Mouse (Mus musculus) hematopoietic multipotent progenitor cell, adult 10-12 weeks (in vitro differentiated cells): ENCODE results near the gene Ms4a6c. TPM values are rescaled to one million over a fixed set of nuclear protein-coding genes. Genes with fewer than 3 reads are reported as not detected.

Source experiments
- polyA plus RNA-seq: library from polyadenylated mRNA; stranded (reverse); fragments of >175 nt; gene quantifications from 2 replicates; pipeline ENCODE4 v1.2.3, GENCODE M21; 2012; ENCODE audit warnings: low replicate concordance

Gene Ms4a6c
- polyA plus RNA-seq: 5.7 and 8.1 TPM in 2 replicates

GRCm38 (mm10) chr19:11469215-11469614 lies at the start of gene Ms4a6c:
TSS of gene Ms4a6c (plus strand) at chr19:11469366.

DNA sequence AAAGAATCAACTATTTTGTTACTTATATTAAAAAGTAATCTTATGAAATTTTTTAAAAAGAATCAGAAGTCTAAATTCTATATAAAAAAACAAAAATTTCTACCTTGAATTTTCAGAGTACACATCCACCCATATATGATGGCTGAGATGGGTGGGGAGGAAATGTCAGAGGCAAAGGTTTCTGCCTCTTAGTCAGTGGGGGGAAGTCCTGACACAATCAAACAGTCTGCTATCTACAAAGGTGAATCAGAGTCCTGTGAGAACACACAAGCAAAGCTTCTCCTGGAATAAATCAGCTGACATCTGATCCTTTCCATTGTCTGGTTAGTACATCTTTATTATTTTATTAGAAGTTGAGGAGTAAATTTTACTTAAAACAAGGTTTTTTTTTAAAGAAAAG lies 25.8 kb upstream of the Ms4a6c start, which contains the start of gene Ms4a4b:
TSS of gene Ms4a4b (plus strand) at position 216 of the 400 bp plus-strand sequence.

GRCm38 (mm10) chr19:11485746-11486145 lies 16.6 kb downstream of the Ms4a6c start, which contains the start of gene Gm8369:
TSS of gene Gm8369 (plus strand) at chr19:11485938.

GRCm38 (mm10) chr19:11516246-11516645 lies 47.1 kb downstream of the Ms4a6c start, which contains the start of gene Ms4a6b:
TSS of gene Ms4a6b (plus strand) at chr19:11516512.

Other genes starting within 250 kb of the Ms4a6c start
- not detected in 2 replicates for gene Ms4a12, start 236.9 kb upstream of the Ms4a6c start, polyA plus RNA-seq
- 12.1 and 66.2 TPM in 2 replicates for gene Ms4a1, start 203.1 kb upstream of the Ms4a6c start, polyA plus RNA-seq
- gene Ms4a5, start 185.5 kb upstream of the Ms4a6c start, polyA plus RNA-seq: not detected in 2 replicates
- 0.03 and 0.04 TPM in 2 replicates for gene Ms4a14, start 154.9 kb upstream of the Ms4a6c start, polyA plus RNA-seq
- 0.53 and 3.8 TPM in 2 replicates for gene Ms4a7, start 133.2 kb upstream of the Ms4a6c start, polyA plus RNA-seq
- gene Ms4a4a, start 93.8 kb upstream of the Ms4a6c start, polyA plus RNA-seq: 0.63 and 0.94 TPM in 2 replicates
- gene Ms4a4c, start 64.6 kb upstream of the Ms4a6c start, polyA plus RNA-seq: 2.2 and 13.7 TPM in 2 replicates
- gene Ms4a4b, start 25.8 kb upstream of the Ms4a6c start, polyA plus RNA-seq: 75.3 and 75.9 TPM in 2 replicates
- 1.1 and 8.0 TPM in 2 replicates for gene Gm8369, start 16.6 kb downstream of the Ms4a6c start, polyA plus RNA-seq
- gene Ms4a6b, start 47.1 kb downstream of the Ms4a6c start, polyA plus RNA-seq: 15.2 and 18.3 TPM in 2 replicates
- 0.22 TPM in 1 of 2 replicates, not detected in the other for gene Ms4a4d, start 67.4 kb downstream of the Ms4a6c start, polyA plus RNA-seq
- gene Ms4a6d, start 135.5 kb downstream of the Ms4a6c start, polyA plus RNA-seq: 2.6 and 2.9 TPM in 2 replicates
- 0.08 and 0.22 TPM in 2 replicates for gene Ms4a2, start 154.4 kb downstream of the Ms4a6c start, polyA plus RNA-seq
- gene Ms4a3, start 171.5 kb downstream of the Ms4a6c start, polyA plus RNA-seq: 0.11 TPM in 1 of 2 replicates, not detected in the other
- not detected in 2 replicates for gene Oosp2, start 191.2 kb downstream of the Ms4a6c start, polyA plus RNA-seq
- gene Oosp1, start 221.8 kb downstream of the Ms4a6c start, polyA plus RNA-seq: 0.17 and 0.20 TPM in 2 replicates
- gene Oosp3, start 227.7 kb downstream of the Ms4a6c start, polyA plus RNA-seq: not detected in 2 replicates